Mouse (Mus musculus) macrophage (primary cell): ENCODE results near the gene Lbhd2. TPM values are rescaled to one million over a fixed set of nuclear protein-coding genes. Genes with fewer than 3 reads are reported as not detected.

Source experiments
- H3K27ac ChIP-seq: fragments of 350-480 bp; formaldehyde crosslinking; 2 replicates; pipeline ENCODE4 v1.9.0; 2021
- H3K36me3 ChIP-seq: fragments of 350-480 bp; formaldehyde crosslinking; 2 replicates; pipeline ENCODE4 v1.9.0; 2021; ENCODE audit errors: inconsistent target
- H3K4me3 ChIP-seq: fragments of 350-480 bp; formaldehyde crosslinking; 2 replicates; pipeline ENCODE4 v1.9.0; 2021; ENCODE audit errors: inconsistent target
- H3K79me2 ChIP-seq: fragments of 350-480 bp; formaldehyde crosslinking; 2 replicates; pipeline ENCODE4 v1.9.0; 2021; ENCODE audit errors: inconsistent target
- WGBS: methylation state at CpG from one replicate; pipeline ENCODE4 v1.1.7; 2026; ENCODE audit warnings: inconsistent platforms; ENCODE audit not compliant: missing documents; 5-methylcytosine and 5-hydroxymethylcytosine counted together
- polyA plus RNA-seq: library from polyadenylated mRNA; stranded (reverse); fragments of 250-400 nt; gene quantifications from 3 replicates; pipeline ENCODE4 v1.2.4, GENCODE M21; 2018; ENCODE audit warnings: inconsistent platforms

Gene Lbhd2
- polyA plus RNA-seq, 1 experiment from 2014 or later = not detected

DNA sequence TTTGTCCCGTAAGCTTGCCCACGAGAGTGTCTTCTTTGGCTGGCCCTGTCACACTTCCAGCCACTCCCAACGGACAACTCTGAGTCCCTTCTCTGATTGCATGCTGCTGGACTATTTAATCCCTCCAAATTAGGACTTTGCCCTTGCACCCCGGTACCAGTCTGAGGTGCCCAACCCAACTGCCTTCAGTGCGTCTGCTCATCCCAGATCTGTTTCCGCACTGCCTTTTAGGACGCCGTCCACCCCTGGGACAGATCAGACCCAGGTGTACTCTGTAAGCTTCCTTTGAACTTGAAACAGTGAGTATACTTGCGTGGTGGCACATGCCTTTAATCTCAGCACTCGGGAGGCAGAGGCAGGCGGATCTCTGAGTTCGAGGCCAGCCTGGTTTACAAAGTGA, 27.8 kb upstream of the Lbhd2 start:
- no peak overlapping the region; the same call in 1 of the 2 replicates for H3K4me3 ChIP-seq
- peaks cover 31% of the 10 kb centered on the region for H3K79me2 ChIP-seq
- no peaks in the 10 kb centered on the region for H3K36me3 ChIP-seq
- no peak overlapping the region for H3K27ac ChIP-seq
- 77% methylated on average over 11 of the region's 12 CpGs for WGBS

DNA sequence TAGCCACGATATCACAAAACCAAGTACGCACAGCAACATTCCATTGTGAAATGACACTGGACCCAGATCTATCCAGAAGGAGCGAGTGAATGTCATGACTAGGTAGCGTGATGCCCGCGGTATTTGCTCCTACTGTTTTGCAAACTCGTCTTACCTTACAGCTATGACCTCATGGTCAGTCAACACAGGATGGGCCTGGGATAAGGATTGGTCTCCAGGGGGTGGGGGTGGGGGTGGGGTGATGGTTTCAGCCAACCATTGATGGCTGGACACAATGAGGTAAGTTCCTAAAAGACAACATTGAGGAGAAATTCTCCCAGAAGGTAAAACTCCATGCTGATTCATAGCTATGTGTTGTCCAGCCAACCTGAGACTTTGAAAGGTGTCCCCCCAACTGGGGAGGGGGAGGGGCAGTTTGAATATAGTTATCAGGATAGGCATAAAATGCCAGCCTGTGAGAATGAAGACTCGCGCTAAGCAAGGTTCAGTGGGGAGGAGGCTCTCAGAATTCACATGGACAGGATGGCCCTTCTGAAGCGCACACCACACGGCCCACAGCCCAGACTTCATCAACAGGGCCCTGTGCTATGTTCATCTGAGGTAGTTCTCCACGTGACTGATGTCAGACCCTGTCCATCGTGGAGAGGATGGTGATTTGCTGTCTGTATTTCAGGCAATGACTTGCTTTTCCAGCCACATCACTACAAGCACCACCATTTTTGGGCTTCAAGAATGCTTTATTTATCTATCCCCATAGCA, 20.5 kb upstream of the Lbhd2 start:
- no peaks in the 10 kb centered on the region for H3K79me2 ChIP-seq
- WGBS = 83% methylated on average over 13 of the region's 13 CpGs
- no peaks in the 10 kb centered on the region for H3K36me3 ChIP-seq
- H3K4me3 ChIP-seq = no peak overlapping the region
- no peak overlapping the region for H3K27ac ChIP-seq

DNA sequence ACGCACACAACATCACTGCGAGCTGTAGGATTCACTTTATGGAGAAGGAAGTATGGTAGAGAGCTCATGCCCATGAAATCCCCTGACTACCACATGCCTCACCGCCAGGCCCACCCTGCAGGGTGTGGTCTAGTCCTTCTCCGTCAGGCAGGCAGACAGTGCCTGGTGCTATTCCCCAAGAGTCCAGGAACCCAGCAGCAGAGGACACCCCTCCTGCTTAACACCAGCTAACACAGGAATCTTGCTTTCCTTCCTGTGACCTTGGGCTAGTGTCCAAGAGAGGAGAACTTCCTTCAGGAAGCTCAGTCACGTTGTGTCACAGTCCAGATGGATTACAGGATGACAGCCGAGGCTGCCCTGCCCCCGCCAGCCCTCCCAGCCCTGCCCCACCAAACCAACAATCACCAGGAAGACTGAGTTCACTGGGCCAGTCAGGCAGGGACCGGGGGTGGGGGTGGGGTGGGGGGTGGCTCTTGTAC, 19.9 kb upstream of the Lbhd2 start:
- H3K27ac ChIP-seq = 0 out of 2 replicates have a peak overlapping the region, but pooled peaks have one; percentile 15
- no peaks in the 10 kb centered on the region for H3K79me2 ChIP-seq
- no peaks in the 10 kb centered on the region for H3K36me3 ChIP-seq
- H3K4me3 ChIP-seq = no peak overlapping the region
- WGBS = 29% methylated on average over 8 of the region's 8 CpGs

DNA sequence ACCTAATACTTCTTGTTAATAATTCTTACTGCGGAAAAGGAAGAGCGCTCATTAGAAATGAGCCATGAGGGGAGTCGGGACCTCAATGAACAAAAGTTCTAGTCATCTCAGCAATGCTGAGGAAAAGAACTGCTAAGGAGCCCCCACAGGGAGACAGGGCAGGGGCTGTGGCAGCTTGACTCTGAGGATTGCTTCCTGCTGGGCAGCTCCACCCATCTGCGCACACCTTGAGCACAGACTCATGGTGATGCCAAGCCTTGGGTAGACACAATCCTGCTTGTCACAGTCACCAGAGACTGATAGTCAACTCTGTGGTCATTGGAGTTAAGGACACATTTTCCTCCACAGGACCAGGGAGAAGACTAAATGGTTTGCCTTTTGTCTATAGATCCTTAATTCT, 19.5 kb upstream of the Lbhd2 start:
- no peaks in the 10 kb centered on the region for H3K36me3 ChIP-seq
- H3K4me3 ChIP-seq = no peak overlapping the region
- 0 out of 2 replicates have a peak overlapping the region, but pooled peaks have one; percentile 15 for H3K27ac ChIP-seq
- WGBS = 88% methylated on average over 4 of the region's 4 CpGs
- no peaks in the 10 kb centered on the region for H3K79me2 ChIP-seq

DNA sequence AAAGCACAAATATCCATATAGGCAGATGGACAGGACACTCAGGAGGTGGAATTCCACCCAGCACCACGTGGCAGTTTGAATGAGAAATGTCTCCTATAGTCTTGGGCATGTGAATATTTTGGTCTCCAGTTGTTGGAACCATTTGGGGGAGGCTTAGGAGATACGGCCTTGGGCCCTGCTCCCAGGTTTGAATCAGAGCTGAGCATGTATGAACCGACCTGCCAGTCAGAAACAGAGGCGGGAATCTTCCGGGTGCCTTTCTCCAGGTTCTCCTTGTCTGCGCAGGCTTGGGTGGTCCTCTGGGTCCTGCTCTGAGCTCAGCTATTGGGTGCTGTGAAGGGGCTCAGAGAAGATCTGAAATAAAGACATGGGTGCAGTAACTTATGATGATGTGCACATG, 12.6 kb upstream of the Lbhd2 start:
- Histone ChIP-seq H3K36me3 (no peaks in the 10 kb centered on the region), H3K27ac (no peak overlapping the region)
- WGBS = 87% methylated on average over 6 of the region's 6 CpGs

DNA sequence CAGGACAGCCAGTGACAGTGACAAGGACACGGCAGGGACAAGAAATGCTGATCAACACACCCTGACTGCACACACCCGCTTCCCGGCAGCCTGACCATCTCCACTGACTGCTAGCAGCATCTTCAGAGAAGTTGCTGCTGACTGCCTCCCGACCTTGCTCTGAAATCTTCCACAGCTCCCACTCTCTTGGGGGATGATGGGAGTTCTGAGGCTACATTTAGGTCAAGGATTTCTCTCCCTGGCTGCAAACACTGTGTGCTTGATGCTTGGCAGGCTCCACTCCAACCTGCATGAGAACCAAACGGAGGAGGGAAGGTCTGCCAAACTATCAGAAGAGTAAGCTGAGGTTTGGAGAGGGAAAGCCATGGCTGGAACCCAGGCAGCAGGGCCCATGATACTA, 9.6 kb upstream of the Lbhd2 start:
- H3K36me3 ChIP-seq = no peaks in the 10 kb centered on the region
- no peak overlapping the region for H3K4me3 ChIP-seq
- WGBS = 88% methylated on average over 5 of the region's 5 CpGs
- H3K79me2 ChIP-seq = no peaks in the 10 kb centered on the region
- no peak overlapping the region for H3K27ac ChIP-seq

More for the DNA sequence above, 12.6 kb upstream of the Lbhd2 start:
- Histone ChIP-seq H3K4me3 (no peak overlapping the region), H3K79me2 (no peaks in the 10 kb centered on the region)

DNA sequence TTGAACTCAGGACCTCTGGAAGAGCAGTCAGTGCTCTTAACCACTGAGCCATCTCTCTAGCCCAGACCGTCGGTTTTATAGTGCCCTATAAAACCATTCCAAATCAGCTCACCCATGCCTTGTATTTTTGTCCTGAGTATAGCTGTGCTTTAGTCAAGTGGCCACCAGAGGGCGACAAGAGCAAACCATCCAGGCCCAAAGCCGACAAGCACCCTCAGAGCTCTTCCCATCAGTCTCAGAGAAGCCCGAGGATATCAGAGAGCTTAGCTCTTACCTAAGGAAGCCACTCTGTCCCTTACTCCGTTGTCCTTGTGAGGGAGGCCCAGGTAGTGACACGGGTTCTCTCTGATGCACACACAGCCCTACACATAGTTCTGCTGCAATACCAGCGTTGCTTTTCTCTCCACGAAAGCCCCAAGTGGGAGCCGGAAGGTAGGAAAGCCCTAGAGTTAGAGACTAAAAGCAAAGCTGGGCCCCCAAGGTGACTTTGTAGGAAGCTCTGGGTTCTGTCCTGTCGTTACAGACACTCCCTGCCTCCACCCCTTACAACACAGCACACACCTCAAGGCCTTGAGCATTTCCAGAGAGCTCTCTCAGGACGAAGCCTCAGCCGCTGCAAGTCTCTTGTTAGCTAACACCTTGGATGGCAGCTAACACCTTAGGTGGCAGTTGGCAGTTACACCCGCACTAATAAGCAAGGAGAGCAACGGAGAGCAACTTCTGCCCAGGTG, 5.0 kb upstream of the Lbhd2 start:
- Histone ChIP-seq H3K36me3 (no peaks in the 10 kb centered on the region), H3K79me2 (no peaks in the 10 kb centered on the region), H3K4me3 (no peak overlapping the region), H3K27ac (no peak overlapping the region)
- 36% methylated on average over 15 of the region's 15 CpGs for WGBS

DNA sequence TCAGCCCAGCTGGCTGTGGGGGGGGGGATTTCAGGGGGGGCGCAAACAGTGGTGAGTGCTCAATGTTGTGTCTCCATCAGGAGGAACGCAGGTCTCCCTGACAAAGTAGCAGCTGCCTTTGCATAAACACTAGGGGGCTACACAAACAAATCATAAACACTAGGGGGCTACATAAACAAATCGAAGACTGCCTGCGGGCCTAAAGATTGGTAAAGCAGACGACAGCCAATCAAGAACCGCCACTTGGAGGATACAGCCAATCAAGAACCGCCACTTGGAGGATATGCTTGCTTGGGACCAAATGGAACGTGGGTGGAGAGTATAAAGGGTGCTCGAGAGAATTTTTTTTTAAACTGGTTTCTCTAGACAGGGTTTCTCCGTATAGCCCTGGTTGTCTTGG, 1.7 kb upstream of the Lbhd2 start:
- Histone ChIP-seq H3K79me2 (no peaks in the 10 kb centered on the region), H3K36me3 (no peaks in the 10 kb centered on the region), H3K4me3 (no peak overlapping the region), H3K27ac (no peak overlapping the region)
- 74% methylated on average over 10 of the region's 10 CpGs for WGBS

DNA sequence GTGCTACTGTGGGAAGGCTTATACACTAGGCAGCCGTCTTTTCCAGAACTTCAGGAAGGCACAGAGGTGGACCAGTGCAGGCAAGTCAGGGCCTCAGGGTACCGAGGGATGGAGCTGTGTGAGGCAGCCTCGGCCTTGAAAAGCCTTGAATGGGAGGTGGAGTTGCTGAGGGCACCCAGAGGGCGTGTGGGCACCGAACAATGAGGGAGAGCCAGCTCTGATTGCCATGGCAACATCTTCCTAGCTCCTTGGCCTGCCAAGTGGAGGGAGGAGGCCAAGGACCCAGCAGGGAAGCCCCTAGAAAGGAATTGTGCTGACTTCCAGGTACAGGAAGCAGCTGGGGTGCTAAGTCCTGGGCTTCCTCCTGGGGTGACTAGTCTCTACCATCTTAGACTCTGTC, 3.0 kb downstream of the Lbhd2 start:
- WGBS = 79% methylated on average over 5 of the region's 5 CpGs
- H3K27ac ChIP-seq = no peak overlapping the region
- H3K79me2 ChIP-seq = no peaks in the 10 kb centered on the region
- H3K4me3 ChIP-seq = no peak overlapping the region
- no peaks in the 10 kb centered on the region for H3K36me3 ChIP-seq

DNA sequence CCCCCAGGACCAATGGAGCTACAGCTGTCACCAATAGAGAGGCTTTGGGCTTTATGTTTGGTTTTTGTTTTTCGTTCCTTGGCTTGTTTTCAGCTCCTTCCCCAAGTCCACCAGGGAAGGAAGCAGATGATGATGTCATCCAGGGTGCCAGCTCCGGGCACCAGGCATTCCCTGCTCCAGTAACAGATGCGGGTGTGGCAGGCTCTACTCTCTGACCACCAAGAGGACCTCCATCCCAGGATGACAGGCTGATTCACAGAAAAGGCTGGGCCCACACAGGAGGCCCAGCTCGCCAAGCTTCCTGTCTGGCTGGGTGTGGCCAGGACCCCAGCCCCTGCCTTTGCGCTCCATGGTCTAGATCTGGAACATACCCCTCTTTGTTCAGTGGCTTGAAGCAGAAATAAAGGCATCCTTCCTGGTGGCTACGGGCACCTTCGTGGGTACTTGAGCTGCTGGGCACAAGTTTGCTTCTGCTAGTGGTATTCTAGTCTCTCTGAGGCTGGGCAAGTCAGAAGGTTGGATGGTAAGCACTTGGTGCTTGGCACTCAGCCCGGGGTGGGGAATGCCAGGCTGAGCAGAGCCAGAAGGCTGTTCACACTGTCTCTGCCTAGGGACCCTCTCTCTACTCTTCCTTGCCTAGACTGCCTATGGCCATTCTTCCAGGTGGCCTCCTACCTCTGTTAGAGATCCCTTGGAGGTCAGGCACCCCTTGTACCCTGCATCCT, 5.2 kb downstream of the Lbhd2 start:
- H3K36me3 ChIP-seq = no peaks in the 10 kb centered on the region
- no peaks in the 10 kb centered on the region for H3K79me2 ChIP-seq
- H3K4me3 ChIP-seq = no peak overlapping the region
- 84% methylated on average over 7 of the region's 8 CpGs for WGBS
- H3K27ac ChIP-seq = no peak overlapping the region

DNA sequence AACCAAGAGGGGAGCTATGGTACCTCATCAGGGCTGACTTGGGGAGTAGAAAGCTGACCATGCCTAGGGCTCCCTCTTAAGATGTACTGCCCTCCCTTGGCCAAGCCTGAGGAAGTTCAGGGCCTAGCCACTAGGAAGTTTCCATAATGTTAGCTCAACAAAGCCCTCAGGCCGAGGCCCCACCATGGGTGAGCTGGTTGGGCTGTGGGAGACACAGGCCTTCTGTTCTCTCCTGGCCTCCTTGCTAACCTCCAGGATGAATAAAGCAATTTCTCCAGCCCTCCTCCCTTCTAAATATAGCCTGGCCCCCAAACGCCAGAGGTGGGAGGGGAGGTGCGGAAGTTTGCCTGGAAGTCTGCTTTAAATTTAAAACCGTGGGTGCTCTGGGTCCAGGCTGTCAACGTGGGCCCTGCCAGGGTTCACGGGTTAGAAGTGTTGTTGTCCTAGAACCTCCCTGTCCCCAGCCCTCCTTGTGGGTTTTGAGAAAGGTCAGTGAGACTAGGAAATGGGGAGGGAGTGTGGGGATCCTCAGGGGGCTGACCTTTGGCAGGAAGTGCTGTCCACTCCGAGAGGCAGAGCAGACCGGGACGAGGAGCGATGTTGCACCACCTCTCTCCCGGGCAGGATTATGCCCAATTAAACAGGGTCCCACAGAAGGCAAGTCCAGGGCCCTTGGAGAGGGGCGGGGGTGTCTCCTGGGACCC, 6.1 kb downstream of the Lbhd2 start:
- H3K27ac ChIP-seq = no peak overlapping the region
- H3K4me3 ChIP-seq = no peak overlapping the region
- WGBS = 58% methylated on average over 12 of the region's 12 CpGs
- no peaks in the 10 kb centered on the region for H3K36me3 ChIP-seq
- no peaks in the 10 kb centered on the region for H3K79me2 ChIP-seq

DNA sequence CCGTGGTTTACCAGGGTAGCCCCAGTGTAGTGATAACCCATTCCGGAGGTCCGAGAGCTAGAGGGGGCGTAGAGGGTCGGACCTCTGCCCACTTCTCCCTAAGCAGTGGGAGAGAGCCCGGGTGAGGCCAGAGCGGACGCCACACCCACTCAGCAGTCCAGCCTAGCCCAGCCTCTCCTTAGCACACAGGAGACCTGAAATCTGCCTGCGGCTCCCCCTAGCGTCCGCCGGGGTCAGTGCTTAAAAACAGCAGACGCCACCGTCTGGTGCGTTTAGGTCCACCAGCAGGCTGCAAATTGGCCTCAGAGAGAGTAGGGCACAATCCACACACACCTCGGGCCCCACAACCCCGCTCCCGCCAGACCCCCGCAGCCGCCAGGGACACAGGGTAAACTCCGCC, 6.7 kb downstream of the Lbhd2 start:
- no peak overlapping the region for H3K27ac ChIP-seq
- no peak overlapping the region for H3K4me3 ChIP-seq
- H3K79me2 ChIP-seq = no peaks in the 10 kb centered on the region
- 4% methylated on average over 21 of the region's 21 CpGs for WGBS
- no peaks in the 10 kb centered on the region for H3K36me3 ChIP-seq

DNA sequence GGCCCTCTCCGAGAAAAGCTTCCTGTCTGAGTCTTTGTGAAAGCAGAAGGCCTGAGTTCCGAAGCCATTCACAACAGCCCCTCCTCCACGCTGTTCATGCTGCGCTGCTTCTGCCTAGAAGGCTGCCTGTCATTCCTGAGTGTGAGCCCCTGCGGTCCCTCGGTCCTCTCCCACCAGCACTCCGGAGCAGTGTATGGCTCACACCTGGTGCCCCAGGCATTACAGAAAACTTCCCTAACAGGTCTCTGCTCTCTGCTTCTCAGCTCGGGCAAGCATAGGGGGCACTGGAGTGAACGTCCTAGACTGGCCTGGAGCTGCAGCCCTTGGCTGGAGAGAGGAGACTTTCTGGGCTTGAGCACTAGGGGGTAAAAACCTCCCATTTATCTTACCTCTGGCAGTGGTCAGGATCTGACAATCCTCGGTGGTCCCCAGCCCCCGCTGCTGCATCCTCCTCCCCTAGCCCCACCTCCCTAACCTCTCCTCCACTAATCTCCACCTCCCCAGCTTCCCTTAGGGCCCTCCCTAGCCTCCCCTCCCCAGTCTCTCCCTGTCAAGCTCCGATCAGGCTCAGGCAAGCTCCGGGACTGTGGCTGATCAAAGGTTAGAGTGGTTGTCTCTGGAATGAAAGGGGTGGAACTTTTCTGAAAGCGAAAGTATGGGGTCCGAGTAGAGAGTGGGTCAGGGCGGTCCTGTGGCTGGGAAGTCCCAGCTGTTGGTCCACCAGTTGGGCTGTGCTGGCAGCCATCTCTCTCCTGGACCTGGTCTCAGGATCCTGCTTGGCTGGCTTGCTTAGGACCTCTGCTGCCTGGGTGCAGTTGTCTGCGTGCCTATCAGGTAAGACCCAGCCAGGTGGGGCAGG, 10.5 kb downstream of the Lbhd2 start, which contains the start of gene Exoc3l4:
TSS of gene Exoc3l4 (plus strand) at position 97 of the 859 bp plus-strand sequence.
- Histone ChIP-seq H3K36me3 (no peaks in the 10 kb centered on the region), H3K27ac (no peak within 1 kb of the TSS), H3K4me3 (no peak within 1 kb of the TSS), H3K79me2 (no peaks in the 10 kb centered on the region)
- 14% methylated on average over 17 of the region's 17 CpGs for WGBS
